Mouse (Mus musculus): ENCODE data around the gene Aqp12. TPM values are rescaled to one million over a fixed set of nuclear protein-coding genes. Genes with fewer than 3 reads are reported as not detected.

The Aqp12 gene
- polyA plus RNA-seq, 1 experiment from 2014 or later: not detected

Other genes with a start within 250 kb of the Aqp12 start
- 14.5 and 15.2 TPM in 2 replicates for gene Gpc1, start 174.7 kb upstream of the Aqp12 start, polyA plus RNA-seq (2014; fragmentation: Nextera tagmentation; extraction: Ambion mirVana)
- gene Ankmy1, start 103.4 kb upstream of the Aqp12 start, polyA plus RNA-seq (2014; fragmentation: Nextera tagmentation; extraction: Ambion mirVana): 0.16 and 0.25 TPM in 2 replicates
- 8.1 and 10.7 TPM in 2 replicates for gene Dusp28, start 99.4 kb upstream of the Aqp12 start, polyA plus RNA-seq (2014; fragmentation: Nextera tagmentation; extraction: Ambion mirVana)
- gene Rnpepl1, start 95.6 kb upstream of the Aqp12 start, polyA plus RNA-seq (2014; fragmentation: Nextera tagmentation; extraction: Ambion mirVana): 24.7 and 26.5 TPM in 2 replicates
- gene Capn10, start 72.0 kb upstream of the Aqp12 start, polyA plus RNA-seq (2014; fragmentation: Nextera tagmentation; extraction: Ambion mirVana): 20.9 and 21.3 TPM in 2 replicates
- gene Gpr35, start 55.5 kb upstream of the Aqp12 start, polyA plus RNA-seq (2014; fragmentation: Nextera tagmentation; extraction: Ambion mirVana): 0.27 and 0.71 TPM in 2 replicates
- gene Kif1a, start 95.6 kb downstream of the Aqp12 start, polyA plus RNA-seq (2014; fragmentation: Nextera tagmentation; extraction: Ambion mirVana): 2.2 TPM in 2 replicates
- gene Agxt, start 128.9 kb downstream of the Aqp12 start, polyA plus RNA-seq (2014; fragmentation: Nextera tagmentation; extraction: Ambion mirVana): 1.1 and 1.6 TPM in 2 replicates
- gene 2310007B03Rik, start 154.6 kb downstream of the Aqp12 start, polyA plus RNA-seq (2014; fragmentation: Nextera tagmentation; extraction: Ambion mirVana): 0.07 TPM in 1 of 2 replicates, not detected in the other
- 0.09 and 0.16 TPM in 2 replicates for gene Crocc2, start 162.4 kb downstream of the Aqp12 start, polyA plus RNA-seq (2014; fragmentation: Nextera tagmentation; extraction: Ambion mirVana)
- gene Sned1, start 229.5 kb downstream of the Aqp12 start, polyA plus RNA-seq (2014; fragmentation: Nextera tagmentation; extraction: Ambion mirVana): 0.61 and 2.3 TPM in 2 replicates

All from liver, embryonic 11.5 days (tissue).